Mouse (Mus musculus): ENCODE measurements around the gene Gpr4.

DNA sequence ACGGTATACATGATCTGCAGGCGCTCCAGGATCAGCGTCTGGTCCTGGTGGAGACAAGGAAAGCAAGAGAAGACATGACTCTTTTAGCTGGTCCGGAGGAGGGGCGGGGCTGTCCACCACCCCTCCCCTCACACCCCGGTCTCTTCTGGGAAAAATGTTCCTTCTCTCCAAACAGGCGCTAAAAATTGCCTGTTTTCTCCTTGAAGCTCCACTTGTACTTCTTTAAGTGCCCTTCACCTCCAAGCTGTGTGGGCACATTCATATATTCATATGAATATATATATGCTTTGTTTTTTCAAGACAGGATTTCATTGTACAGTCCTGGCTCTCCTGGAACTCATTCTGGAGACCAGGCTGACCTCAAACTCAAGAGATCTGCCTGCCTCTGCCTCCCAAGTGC lies 49.4 kb upstream of the Gpr4 start:
- TF ChIP-seq EP300 (IDR thresholded peaks at IDR 0.05; ENCODE audit: low read depth) (no peak), CTCF (IDR thresholded peaks at IDR 0.05; ENCODE audit: low read depth) (no peak)
